Mouse (Mus musculus) E14TG2a.4 (cell line): ENCODE measurements around the gene Dcakd.

Source experiments
- CTCF ChIP-seq: conservative IDR thresholded peaks from 2 replicates; pipeline ENCODE4 v1.5.1; 2014; ENCODE audit warnings: low read length
- NANOG ChIP-seq: IDR thresholded peaks from 2 replicates; pipeline ENCODE4 v1.6.1; 2014; ENCODE audit warnings: borderline replicate concordance, low read length, mixed read lengths
- POU5F1 ChIP-seq: IDR thresholded peaks from 2 replicates; pipeline ENCODE4 v1.6.1; 2014; ENCODE audit warnings: low read length, borderline replicate concordance

GRCm38 (mm10) chr11:103053191-103054076 is 25.3 kb upstream of the Dcakd start:
- TF ChIP-seq CTCF: no peak
- TF ChIP-seq NANOG: no peak
- TF ChIP-seq POU5F1: no peak
